Mouse (Mus musculus) kidney, postnatal 0 days (tissue): ENCODE measurements around the gene Arl8b. TPM values are rescaled to one million over a fixed set of nuclear protein-coding genes. Genes with fewer than 3 reads are reported as not detected.

ENCODE experiments used
- ATAC-seq: fragments of 200-750 bp; cut with Nextera tagmentation; replicated peaks from 2 replicates; pipeline ENCODE4 v1.8.0; 2017; ENCODE audit warnings: low read depth, moderate number of reproducible peaks, moderate TSS enrichment, moderate library complexity; ENCODE audit not compliant: low FRiP score
- DNase-seq: peaks from one replicate; pipeline ENCODE4 v3.0.0-alpha.2; 2016; ENCODE audit warnings: low spot score
- H3K27ac ChIP-seq: fragments of 300-500 bp; sonication (generic); 2 replicates; pipeline ENCODE4 v1.5.1; 2014; ENCODE audit warnings: mild to moderate bottlenecking
- H3K27me3 ChIP-seq: fragments of 300-500 bp; sonication (generic); 2 replicates; pipeline ENCODE4 v1.6.1; 2014; ENCODE audit warnings: low read length, mixed read lengths; ENCODE audit not compliant: insufficient read depth
- H3K36me3 ChIP-seq: fragments of 300-500 bp; sonication (generic); 2 replicates; pipeline ENCODE4 v1.6.1; 2014; ENCODE audit warnings: low read length, mixed read lengths; ENCODE audit not compliant: insufficient read depth
- H3K4me1 ChIP-seq: fragments of 300-500 bp; sonication (generic); replicated peaks from 2 replicates; pipeline ENCODE4 v1.6.1; 2014; ENCODE audit warnings: antibody characterized with exemption, low read length, mixed read lengths; ENCODE audit not compliant: insufficient read depth
- H3K4me2 ChIP-seq: fragments of 300-500 bp; sonication (generic); 2 replicates; pipeline ENCODE4 v1.6.1; 2014; ENCODE audit warnings: mild to moderate bottlenecking, low read length, moderate library complexity, mixed read lengths
- H3K4me3 ChIP-seq: fragments of 300-500 bp; sonication (generic); replicated peaks from 2 replicates; pipeline ENCODE4 v1.5.1; 2014; ENCODE audit warnings: low read depth, low read length
- H3K9ac ChIP-seq: fragments of 300-500 bp; sonication (generic); 2 replicates; pipeline ENCODE4 v1.6.1; 2014; ENCODE audit warnings: low read depth, low read length
- H3K9me3 ChIP-seq: fragments of 300-500 bp; sonication (generic); replicated peaks from 2 replicates; pipeline ENCODE4 v1.6.1; 2016; ENCODE audit warnings: low read length, inconsistent platforms, mixed read lengths
- CTCF ChIP-seq: IDR thresholded peaks from 2 replicates; pipeline ENCODE4 v1.5.1; 2016; ENCODE audit warnings: antibody characterized with exemption, low read depth, mild to moderate bottlenecking, moderate library complexity
- WGBS: fragments of 180-500 bp; shearing (Covaris S2); extraction: QIAGEN DNeasy Blood & Tissue Kit; methylation state at CpG from one replicate; pipeline ENCODE4 v1.1.7; 2014; 5-methylcytosine and 5-hydroxymethylcytosine counted together
- polyA plus RNA-seq: library from polyadenylated mRNA; unstranded; fragments of >200 nt; fragmentation: Nextera tagmentation; extraction: Ambion mirVana; gene quantifications from 2 replicates; pipeline ENCODE4 v1.2.1, GENCODE M21; 2015

Arl8b gene
- polyA plus RNA-seq, 1 experiment from 2014 or later: 64.7 TPM

- H3K4me2 ChIP-seq: no peak overlapping the region
- no peak overlapping the region for H3K4me3 ChIP-seq
- H3K27ac ChIP-seq: no peak overlapping the region
- WGBS: 40% methylated on average over 5 of the region's 5 CpGs
- no peaks in the 10 kb centered on the region for H3K4me1 ChIP-seq
- H3K9me3 ChIP-seq: no peaks in the 10 kb centered on the region
- peak; percentile 31; the same call in 1 of the 2 replicates for TF ChIP-seq CTCF
- DNase-seq: peak; percentile 44
- H3K27me3 ChIP-seq: no peaks in the 10 kb centered on the region
- H3K36me3 ChIP-seq: no peaks in the 10 kb centered on the region
- no peak overlapping the region for H3K9ac ChIP-seq
- ATAC-seq: no peak
Observed at GRCm38 (mm10) chr6:108752395-108752794, 30.5 kb upstream of the Arl8b start.

GRCm38 (mm10) chr6:108753536-108753935 lies 29.4 kb upstream of the Arl8b start:
- H3K4me3 ChIP-seq: no peak overlapping the region
- 97% methylated on average over 1 of the region's 1 CpGs for WGBS
- ATAC-seq: no peak
- no peaks in the 10 kb centered on the region for H3K9me3 ChIP-seq
- H3K27me3 ChIP-seq: no peaks in the 10 kb centered on the region
- DNase-seq: no peak
- no peaks in the 10 kb centered on the region for H3K4me1 ChIP-seq
- H3K36me3 ChIP-seq: no peaks in the 10 kb centered on the region
- H3K9ac ChIP-seq: no peak overlapping the region
- H3K4me2 ChIP-seq: no peak overlapping the region
- H3K27ac ChIP-seq: no peak overlapping the region
- no peak for TF ChIP-seq CTCF

GRCm38 (mm10) chr6:108754376-108754775 lies 28.5 kb upstream of the Arl8b start:
- Histone ChIP-seq H3K9ac (no peak overlapping the region), H3K9me3 (no peaks in the 10 kb centered on the region), H3K36me3 (no peaks in the 10 kb centered on the region), H3K27me3 (no peaks in the 10 kb centered on the region), H3K4me3 (no peak overlapping the region), H3K27ac (no peak overlapping the region), H3K4me2 (no peak overlapping the region), H3K4me1 (no peaks in the 10 kb centered on the region)
- DNase-seq (no peak), ATAC-seq (no peak)
- 38% methylated on average over 1 of the region's 1 CpGs for WGBS
- TF ChIP-seq CTCF: no peak

- Histone ChIP-seq H3K36me3 (no peaks in the 10 kb centered on the region), H3K27me3 (no peaks in the 10 kb centered on the region), H3K4me1 (no peaks in the 10 kb centered on the region), H3K27ac (no peak overlapping the region), H3K9me3 (no peaks in the 10 kb centered on the region), H3K4me2 (no peak overlapping the region), H3K9ac (no peak overlapping the region), H3K4me3 (no peak overlapping the region)
- ATAC-seq (no peak), DNase-seq (no peak)
- TF ChIP-seq CTCF: no peak
- 93% methylated on average over 7 of the region's 7 CpGs for WGBS
Observed at GRCm38 (mm10) chr6:108755936-108756335, 27.0 kb upstream of the Arl8b start.

- Histone ChIP-seq H3K4me3 (no peak overlapping the region), H3K4me1 (no peaks in the 10 kb centered on the region), H3K27ac (no peak overlapping the region), H3K9me3 (no peaks in the 10 kb centered on the region), H3K9ac (no peak overlapping the region), H3K27me3 (no peaks in the 10 kb centered on the region), H3K36me3 (no peaks in the 10 kb centered on the region), H3K4me2 (peak overlapping the region; percentile 21)
- ATAC-seq: no peak; the same call in 1 of the 2 replicates
- DNase-seq: no peak
- 35% methylated on average over 10 of the region's 10 CpGs for WGBS
- no peak for TF ChIP-seq CTCF
Observed at GRCm38 (mm10) chr6:108758997-108759697, 23.8 kb upstream of the Arl8b start.

GRCm38 (mm10) chr6:108759698-108760039 lies 23.2 kb upstream of the Arl8b start:
- ATAC-seq (no peak), DNase-seq (peak; percentile 44)
- Histone ChIP-seq H3K4me3 (no peak overlapping the region), H3K9ac (no peak overlapping the region), H3K4me1 (no peaks in the 10 kb centered on the region), H3K27me3 (no peaks in the 10 kb centered on the region), H3K4me2 (peak overlapping the region; percentile 21), H3K36me3 (no peaks in the 10 kb centered on the region), H3K27ac (no peak overlapping the region), H3K9me3 (no peaks in the 10 kb centered on the region)
- WGBS: 39% methylated on average over 5 of the region's 5 CpGs
- TF ChIP-seq CTCF: no peak

GRCm38 (mm10) chr6:108770880-108771279 lies 12.0 kb upstream of the Arl8b start:
- 87% methylated on average over 3 of the region's 3 CpGs for WGBS
- H3K4me1 ChIP-seq: no peaks in the 10 kb centered on the region
- H3K36me3 ChIP-seq: no peaks in the 10 kb centered on the region
- H3K9ac ChIP-seq: no peak overlapping the region
- H3K4me2 ChIP-seq: no peak overlapping the region
- DNase-seq (no peak), ATAC-seq (no peak)
- TF ChIP-seq CTCF: no peak
- H3K9me3 ChIP-seq: no peaks in the 10 kb centered on the region
- H3K27me3 ChIP-seq: no peaks in the 10 kb centered on the region
- no peak overlapping the region for H3K4me3 ChIP-seq
- no peak overlapping the region for H3K27ac ChIP-seq
